ENCODE assay signal across 8 mouse cellular contexts in the genomic region with DNA sequence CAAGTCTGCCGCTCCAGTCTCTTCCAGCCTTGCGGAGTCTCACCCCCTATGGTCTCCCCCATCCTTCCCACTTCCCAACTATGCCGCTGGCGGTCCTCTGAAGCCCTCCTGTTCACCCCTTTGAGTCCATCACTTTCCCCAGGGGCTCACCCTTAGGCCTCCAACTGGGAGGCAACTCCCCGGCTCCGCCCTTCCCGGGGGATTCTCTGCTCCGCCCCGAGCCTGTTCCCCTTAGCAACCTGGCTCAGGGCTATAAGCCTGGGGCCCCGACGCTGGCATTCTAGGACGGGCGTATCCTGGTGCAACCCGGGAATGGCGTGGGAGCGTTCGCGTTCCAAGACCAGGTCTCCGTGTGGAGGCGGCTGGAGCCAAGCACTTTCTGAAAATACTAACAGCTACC. TPM values are rescaled to one million over a fixed set of nuclear protein-coding genes. Genes with fewer than 3 reads are reported as not detected.
A peak's percentile ranks its signal among the peaks of the same experiment; 100 is the strongest.
DNase-seq lines count a peak whose midpoint lies in the region; ATAC-seq and TF ChIP-seq lines count a peak whose summit lies in the region.

A gene (minus strand): TSS at position 381 of the 400 bp plus-strand sequence.

- H3K9ac ChIP-seq in embryonic facial prominence, embryonic 13.5 days, result peak within 1 kb of the TSS; percentile 72
- peak within 1 kb of the TSS; percentile 63 for H3K9ac ChIP-seq in kidney, embryonic 15.5 days
- peak within 1 kb of the TSS; percentile 81 for H3K9ac ChIP-seq in liver, embryonic 16.5 days (ENCODE audit: low read depth, low read length)
- H3K9ac ChIP-seq in neural tube, embryonic 14.5 days (replicated peaks; ENCODE audit: low read depth, low read length), result 0 out of 2 replicates have a peak within 1 kb of the TSS, but pooled peaks have one; percentile 12

- no peak for TF ChIP-seq CTCF in thymus, adult 2 months (IDR thresholded peaks at IDR 0.05; ENCODE audit: borderline replicate concordance, control insufficient read depth, extremely low read depth, insufficient read depth, low read length, poor library complexity)

- 33% methylated on average over 20 of the region's 20 CpGs for whole genome bisulfite sequencing in thymus, adult 2 months
- 3% methylated on average over 20 of the region's 20 CpGs for WGBS in embryonic facial prominence, embryonic 13.5 days
- WGBS in heart, embryonic 10.5 days, result 2% methylated on average over 20 of the region's 20 CpGs
- under 1% methylated on average over 20 of the region's 20 CpGs for WGBS in kidney, embryonic 15.5 days
- WGBS in liver, embryonic 16.5 days (ENCODE audit: insufficient replicate concordance), result 4% methylated on average over 20 of the region's 20 CpGs
- 2% methylated on average over 20 of the region's 20 CpGs for WGBS in neural tube, embryonic 14.5 days

- H3K27ac ChIP-seq in thymus, adult 2 months (ENCODE audit: control insufficient read depth, insufficient read depth, low read length), result peak within 1 kb of the TSS; percentile 47; the same call in 1 of the 2 replicates
- peak within 1 kb of the TSS; percentile 77; the same call in 1 of the 2 replicates for H3K27ac ChIP-seq in embryonic facial prominence, embryonic 13.5 days
- H3K27ac ChIP-seq in heart, embryonic 10.5 days, result peak within 1 kb of the TSS; percentile 76
- peak within 1 kb of the TSS; percentile 90 for H3K27ac ChIP-seq in kidney, embryonic 15.5 days
- peak within 1 kb of the TSS; percentile 97 for H3K27ac ChIP-seq in liver, embryonic 16.5 days (ENCODE audit: low read length)
- no peak within 1 kb of the TSS for H3K27ac ChIP-seq in neural tube, embryonic 14.5 days (ENCODE audit: low read depth, low read length)

- peak; percentile 63 for ATAC-seq in embryonic facial prominence, embryonic 13.5 days (ENCODE audit: insufficient number of reproducible peaks, insufficient read depth, low FRiP score, low TSS enrichment, low read depth)
- ATAC-seq in kidney, embryonic 15.5 days (replicated peaks; ENCODE audit: low FRiP score), result peak; percentile 91
- peak; percentile 84 for ATAC-seq in liver, embryonic 16.5 days (ENCODE audit: low read depth)
- peak; percentile 75 for ATAC-seq in neural tube, embryonic 14.5 days (ENCODE audit: low read depth)
- ATAC-seq in frontal cortex, adult (ENCODE audit: low TSS enrichment), result no peak; the same call in 1 of the 2 replicates

- TF ChIP-seq POLR2A in thymus, adult 2 months (IDR thresholded peaks at IDR 0.05; ENCODE audit: control insufficient read depth, extremely low read depth, insufficient read depth, low read length, poor library complexity), result no peak

- DNase-seq in thymus, adult 2 months, result peak; percentile 46
- DNase-seq in thymus, postnatal 4 days, result no peak
- peak; percentile 92 for DNase-seq in heart, embryonic 10.5 days (ENCODE audit: low spot score)

- peaks cover 43% of the 10 kb centered on the region for H3K4me1 ChIP-seq in thymus, adult 2 months (replicated peaks; ENCODE audit: control insufficient read depth, insufficient read depth, low read length)
- H3K4me1 ChIP-seq in embryonic facial prominence, embryonic 13.5 days, result peaks cover 33% of the 10 kb centered on the region
- H3K4me1 ChIP-seq in heart, embryonic 10.5 days, result peaks cover 37% of the 10 kb centered on the region
- peaks cover 50% of the 10 kb centered on the region for H3K4me1 ChIP-seq in kidney, embryonic 15.5 days
- peaks cover 74% of the 10 kb centered on the region for H3K4me1 ChIP-seq in liver, embryonic 16.5 days (ENCODE audit: control insufficient read depth, low read depth, low read length)
- peaks cover 8% of the 10 kb centered on the region for H3K4me1 ChIP-seq in neural tube, embryonic 14.5 days (ENCODE audit: control insufficient read depth, insufficient read depth, low read length)

- H3K27me3 ChIP-seq in thymus, adult 2 months (ENCODE audit: control insufficient read depth, insufficient read depth, low read length), result no peaks in the 10 kb centered on the region
- no peaks in the 10 kb centered on the region for H3K27me3 ChIP-seq in embryonic facial prominence, embryonic 13.5 days
- peaks cover 38% of the 10 kb centered on the region for H3K27me3 ChIP-seq in heart, embryonic 10.5 days (ENCODE audit: insufficient read depth, poor library complexity, severe bottlenecking)
- peaks cover 8% of the 10 kb centered on the region; the same call in 1 of the 2 replicates for H3K27me3 ChIP-seq in kidney, embryonic 15.5 days
- no peaks in the 10 kb centered on the region for H3K27me3 ChIP-seq in liver, embryonic 16.5 days (ENCODE audit: control insufficient read depth, insufficient read depth, low read depth, low read length)
- peaks cover 5% of the 10 kb centered on the region; the same call in 1 of the 2 replicates for H3K27me3 ChIP-seq in neural tube, embryonic 14.5 days (ENCODE audit: control insufficient read depth, insufficient read depth, low read length)

- H3K9me3 ChIP-seq in embryonic facial prominence, embryonic 13.5 days, result no peaks in the 10 kb centered on the region
- no peaks in the 10 kb centered on the region for H3K9me3 ChIP-seq in heart, embryonic 10.5 days
- H3K9me3 ChIP-seq in kidney, embryonic 15.5 days (replicated peaks), result no peaks in the 10 kb centered on the region
- no peaks in the 10 kb centered on the region for H3K9me3 ChIP-seq in liver, embryonic 16.5 days (replicated peaks; ENCODE audit: control insufficient read depth, low read length)
- no peaks in the 10 kb centered on the region for H3K9me3 ChIP-seq in neural tube, embryonic 14.5 days (ENCODE audit: control insufficient read depth, low read length)

- peak within 1 kb of the TSS; percentile 69 for H3K4me3 ChIP-seq in thymus, adult 2 months (ENCODE audit: control insufficient read depth, insufficient read depth, low read length)
- H3K4me3 ChIP-seq in embryonic facial prominence, embryonic 13.5 days, result peak within 1 kb of the TSS; percentile 55
- H3K4me3 ChIP-seq in heart, embryonic 10.5 days, result peak within 1 kb of the TSS; percentile 70
- peak within 1 kb of the TSS; percentile 60 for H3K4me3 ChIP-seq in kidney, embryonic 15.5 days (replicated peaks)
- H3K4me3 ChIP-seq in liver, embryonic 16.5 days (ENCODE audit: low read depth, low read length), result peak within 1 kb of the TSS; percentile 73
- peak within 1 kb of the TSS; percentile 28 for H3K4me3 ChIP-seq in neural tube, embryonic 14.5 days (ENCODE audit: low read depth, low read length)

- peak within 1 kb of the TSS; percentile 89 for H3K4me2 ChIP-seq in embryonic facial prominence, embryonic 13.5 days
- H3K4me2 ChIP-seq in kidney, embryonic 15.5 days, result peak within 1 kb of the TSS; percentile 87
- peak within 1 kb of the TSS; percentile 92 for H3K4me2 ChIP-seq in liver, embryonic 16.5 days (ENCODE audit: low read depth, low read length)
- H3K4me2 ChIP-seq in neural tube, embryonic 14.5 days (ENCODE audit: low read depth, low read length), result peak within 1 kb of the TSS; percentile 48

- no peaks in the 10 kb centered on the region for H3K36me3 ChIP-seq in thymus, adult 2 months (ENCODE audit: control insufficient read depth, insufficient read depth, low read length)
- H3K36me3 ChIP-seq in embryonic facial prominence, embryonic 13.5 days, result no peaks in the 10 kb centered on the region
- no peaks in the 10 kb centered on the region for H3K36me3 ChIP-seq in heart, embryonic 10.5 days
- H3K36me3 ChIP-seq in kidney, embryonic 15.5 days, result no peaks in the 10 kb centered on the region
- H3K36me3 ChIP-seq in liver, embryonic 16.5 days (ENCODE audit: control insufficient read depth, insufficient read depth), result no peaks in the 10 kb centered on the region; the same call in 1 of the 2 replicates
- no peaks in the 10 kb centered on the region for H3K36me3 ChIP-seq in neural tube, embryonic 14.5 days (ENCODE audit: control insufficient read depth, insufficient read depth, low read length)

RNA-seq across cellular contexts. Expression of the gene that starts here (rescaled TPM):
- polyA plus RNA-seq in thymus, adult 2 months (2012; rRNA removed), result 176 and 181 TPM in 2 replicates
- polyA plus RNA-seq in embryonic facial prominence, embryonic 13.5 days (2015; fragmentation: Nextera tagmentation; extraction: Ambion mirVana), result 34.8 and 40.4 TPM in 2 replicates
- 12.9 and 16.6 TPM in 2 replicates for polyA plus RNA-seq in heart, embryonic 10.5 days (2016; fragmentation: Nextera tagmentation; extraction: Ambion mirVana)
- polyA plus RNA-seq in kidney, embryonic 15.5 days (2015; fragmentation: Nextera tagmentation; extraction: Ambion mirVana), result 47.8 and 49.4 TPM in 2 replicates
- 111 and 112 TPM in 2 replicates for polyA plus RNA-seq in liver, embryonic 16.5 days (2015; fragmentation: Nextera tagmentation; extraction: Ambion mirVana)
- 8.1 and 11.9 TPM in 2 replicates for polyA plus RNA-seq in neural tube, embryonic 14.5 days (2014; fragmentation: Nextera tagmentation; extraction: Ambion mirVana)

Comparison
In these comparisons a context has a peak if more than half of its experiments do, and no peak if none do; other contexts are left out.
1. H3K9ac ChIP-seq: peak in every context shown above with its lines; median percentile 81 in liver, embryonic 16.5 days; 72 in embryonic facial prominence, embryonic 13.5 days; 63 in kidney, embryonic 15.5 days; 12 in neural tube, embryonic 14.5 days.